Mouse (Mus musculus) lung, postnatal 0 days (tissue): ENCODE data around the gene Ankrd12.

Source experiments
- CTCF ChIP-seq: IDR thresholded peaks from 2 replicates; pipeline ENCODE4 v1.5.1; 2016; ENCODE audit warnings: antibody characterized with exemption, mild to moderate bottlenecking
- EP300 ChIP-seq: IDR thresholded peaks from 2 replicates; pipeline ENCODE4 v1.6.1; 2016; ENCODE audit warnings: antibody characterized with exemption, mild to moderate bottlenecking, control low read depth

DNA sequence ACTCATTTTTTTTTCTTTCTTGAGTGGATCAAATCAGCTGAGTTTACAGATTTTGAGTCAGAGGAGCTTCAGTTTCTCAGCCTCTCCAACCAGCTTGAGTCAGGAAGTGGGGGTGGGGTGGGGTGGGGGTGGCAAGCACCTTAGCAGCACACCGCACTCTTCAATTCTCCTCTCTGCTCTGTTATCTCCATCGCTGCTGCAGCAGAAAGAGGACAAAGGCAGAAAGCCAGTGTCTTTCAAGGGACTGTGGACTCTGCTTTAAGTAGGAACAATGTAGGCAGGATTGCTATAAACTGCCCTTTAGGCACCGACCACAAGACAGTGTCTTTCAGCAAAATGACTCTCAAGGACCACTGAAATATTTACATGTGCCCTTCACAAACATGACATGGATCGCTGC is 122.9 kb downstream of the Ankrd12 start:
- TF ChIP-seq CTCF (no peak), EP300 (no peak)
